Mouse (Mus musculus): ENCODE measurements around the gene Entpd1.

GRCm38 (mm10) chr19:40769341-40769770, 157.2 kb downstream of the Entpd1 start:
- TF ChIP-seq CTCF (IDR thresholded peaks at IDR 0.05; ENCODE audit: borderline replicate concordance, control insufficient read depth, extremely low read depth, insufficient read depth, low read length, poor library complexity) (no peak), POLR2A (IDR thresholded peaks at IDR 0.05; ENCODE audit: control insufficient read depth, extremely low read depth, insufficient read depth, low read length, poor library complexity) (no peak)
